Mouse (Mus musculus): ENCODE data around the gene Tmem210.

The Tmem210 gene

DNA sequence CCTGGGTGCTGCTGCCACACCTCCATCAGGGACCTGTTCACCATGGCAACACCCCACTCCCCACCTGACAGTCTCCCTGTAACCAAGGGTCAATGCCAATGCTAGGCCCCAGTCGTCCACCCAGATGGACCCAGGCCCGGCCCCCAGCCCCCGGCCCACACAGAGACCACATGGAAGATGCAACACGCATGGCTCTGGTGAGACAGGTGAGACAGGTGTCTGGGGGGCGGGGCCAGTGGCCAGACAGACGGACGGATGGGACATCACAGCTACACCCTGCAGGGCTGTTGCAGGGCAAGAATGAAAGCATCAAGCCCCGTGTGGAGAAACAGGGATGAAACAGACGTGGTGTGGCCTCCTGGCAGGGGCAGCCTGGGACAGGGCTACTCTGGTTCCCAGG lies 5.8 kb downstream of the Tmem210 start:
- DNase-seq (ENCODE audit: low spot score in 2 of 2) = no peak

DNA sequence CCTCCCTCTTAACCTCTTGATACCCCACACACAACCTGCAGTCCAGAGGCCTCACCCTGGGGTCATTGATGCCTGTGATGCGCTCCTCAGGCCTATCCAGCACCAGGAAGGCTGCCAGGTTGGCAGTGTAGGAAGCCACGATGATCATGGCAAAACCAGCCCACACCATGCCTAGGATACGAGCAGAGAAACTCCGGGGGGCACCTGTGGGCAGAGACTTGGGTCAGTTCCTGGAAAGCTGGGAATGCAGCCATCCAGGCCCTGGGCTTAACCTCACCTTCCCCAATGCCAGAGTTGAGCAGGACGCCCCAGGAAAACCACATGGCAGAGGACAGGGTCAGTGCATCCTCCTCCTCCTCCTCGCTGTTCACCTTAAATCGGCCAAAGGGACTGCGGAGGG lies 9.1 kb downstream of the Tmem210 start:
- no peak for DNase-seq (ENCODE audit: low spot score in 2 of 2)

DNA sequence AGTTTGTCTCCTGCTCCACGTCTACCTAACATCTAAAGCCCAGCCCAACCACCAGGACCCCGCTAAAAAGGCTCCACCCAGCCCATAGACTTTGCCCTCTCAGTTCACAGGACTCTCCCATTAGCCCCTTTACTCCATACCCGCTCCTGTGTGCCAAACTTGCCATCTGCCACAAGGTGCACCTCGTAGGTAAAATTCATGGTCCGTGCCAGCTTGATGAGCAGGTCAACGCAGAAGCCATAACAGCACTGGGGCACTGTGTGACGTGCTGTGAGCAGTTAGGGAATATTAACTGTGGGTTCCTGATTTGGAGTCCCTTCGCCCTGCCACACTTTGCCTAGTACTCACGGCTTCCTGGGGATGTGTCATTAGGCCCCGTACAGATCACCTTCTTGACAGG lies 10.1 kb downstream of the Tmem210 start:
- DNase-seq (ENCODE audit: low spot score in 2 of 2) = no peak

DNA sequence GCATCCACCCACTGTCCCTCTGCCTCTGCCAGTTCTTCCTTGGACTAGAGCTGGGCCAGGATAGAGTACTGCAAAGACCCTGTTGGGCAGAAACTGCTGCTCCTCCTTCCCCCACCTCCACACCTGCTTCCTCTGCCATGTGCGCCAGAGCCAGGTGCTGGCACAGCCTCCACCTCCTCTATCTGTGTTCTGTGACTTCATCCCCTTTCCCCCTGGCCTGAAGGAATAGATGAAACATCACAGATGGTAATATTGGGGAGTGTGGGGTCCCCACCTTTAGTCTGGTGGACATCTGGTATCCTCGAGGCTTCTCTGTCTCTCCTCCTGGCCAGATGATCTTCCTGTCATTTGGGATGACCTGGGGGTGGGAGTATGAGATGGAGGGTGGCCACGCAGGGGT lies 15.5 kb downstream of the Tmem210 start:
- no peak for DNase-seq (ENCODE audit: low spot score in 2 of 2)

DNA sequence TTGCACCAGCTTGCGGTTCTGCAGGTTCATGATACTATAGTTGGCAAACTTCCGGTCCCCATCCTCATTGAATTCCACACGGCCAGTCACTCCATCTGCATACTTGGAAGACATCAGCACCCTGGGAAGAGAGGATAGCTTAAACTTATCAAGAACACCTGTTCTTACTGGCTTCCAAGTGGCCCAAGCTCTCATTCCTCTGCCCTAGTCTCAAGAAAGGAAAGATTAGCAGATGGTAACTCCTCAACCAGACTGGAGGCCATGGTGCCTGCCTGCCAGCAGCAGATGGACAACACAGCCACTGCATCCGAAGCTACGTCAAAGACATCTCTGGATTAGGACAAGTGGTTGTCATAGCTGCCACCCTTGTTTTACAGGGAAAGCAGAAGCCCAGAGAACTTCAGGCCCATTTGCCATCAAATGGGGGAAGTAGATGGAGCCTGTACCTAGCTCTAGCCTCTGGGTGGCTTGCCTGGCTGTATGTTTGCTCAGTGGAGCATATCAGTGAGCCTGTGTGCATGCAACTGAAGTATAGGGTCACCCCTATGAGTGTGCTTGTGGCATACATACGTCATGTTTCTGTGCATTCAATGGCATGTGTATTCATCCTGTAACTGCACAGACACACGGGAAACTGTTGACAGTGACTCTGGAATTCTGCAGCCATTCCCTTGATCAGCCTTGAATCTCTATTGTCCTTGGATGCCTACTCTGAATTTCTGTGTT lies 16.1 kb downstream of the Tmem210 start:
- no peak for DNase-seq (ENCODE audit: low spot score in 2 of 2)

DNA sequence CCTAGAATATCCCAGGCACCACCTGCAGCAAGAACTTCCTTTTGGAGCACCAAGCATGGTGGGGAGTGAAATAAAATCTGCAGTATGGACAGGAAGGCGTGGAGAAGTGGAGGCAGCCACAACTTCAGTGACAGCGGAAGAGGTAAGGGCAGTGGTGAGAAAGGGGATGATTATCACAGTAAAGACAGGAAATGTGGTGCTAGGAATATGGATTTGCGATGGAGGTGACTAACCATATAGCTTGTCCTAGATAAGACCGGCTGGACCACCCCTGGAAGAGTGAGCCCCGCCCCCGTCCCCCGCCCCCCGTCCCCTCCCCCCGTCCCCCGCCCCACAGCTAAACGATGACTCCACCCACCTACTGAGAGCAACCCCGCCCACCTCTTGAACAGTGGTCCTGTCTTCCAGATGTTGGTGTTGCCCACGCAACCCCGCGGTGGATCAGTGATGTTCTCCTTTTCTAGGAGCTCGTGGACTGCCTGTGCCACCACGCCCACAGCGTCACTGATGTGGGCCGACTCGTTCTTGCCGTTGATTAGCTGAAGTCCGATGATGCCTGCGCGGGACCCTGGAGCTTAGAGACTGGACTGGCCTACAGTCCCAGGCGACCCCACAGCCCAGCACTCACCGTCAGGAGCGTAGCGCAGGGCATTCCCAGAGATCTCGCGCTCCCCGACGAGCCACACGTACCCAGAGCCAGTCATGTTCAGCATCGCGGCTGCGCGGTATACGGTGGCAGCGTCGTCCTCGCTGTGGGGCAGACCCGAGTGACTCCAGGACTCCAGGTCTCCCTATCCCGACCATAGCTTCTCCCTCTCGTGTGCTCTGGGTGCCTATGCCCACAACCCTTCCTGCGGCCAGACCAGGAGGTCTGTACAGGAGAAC lies 17.0 kb downstream of the Tmem210 start:
- DNase-seq (ENCODE audit: low spot score in 2 of 2) = no peak

DNA sequence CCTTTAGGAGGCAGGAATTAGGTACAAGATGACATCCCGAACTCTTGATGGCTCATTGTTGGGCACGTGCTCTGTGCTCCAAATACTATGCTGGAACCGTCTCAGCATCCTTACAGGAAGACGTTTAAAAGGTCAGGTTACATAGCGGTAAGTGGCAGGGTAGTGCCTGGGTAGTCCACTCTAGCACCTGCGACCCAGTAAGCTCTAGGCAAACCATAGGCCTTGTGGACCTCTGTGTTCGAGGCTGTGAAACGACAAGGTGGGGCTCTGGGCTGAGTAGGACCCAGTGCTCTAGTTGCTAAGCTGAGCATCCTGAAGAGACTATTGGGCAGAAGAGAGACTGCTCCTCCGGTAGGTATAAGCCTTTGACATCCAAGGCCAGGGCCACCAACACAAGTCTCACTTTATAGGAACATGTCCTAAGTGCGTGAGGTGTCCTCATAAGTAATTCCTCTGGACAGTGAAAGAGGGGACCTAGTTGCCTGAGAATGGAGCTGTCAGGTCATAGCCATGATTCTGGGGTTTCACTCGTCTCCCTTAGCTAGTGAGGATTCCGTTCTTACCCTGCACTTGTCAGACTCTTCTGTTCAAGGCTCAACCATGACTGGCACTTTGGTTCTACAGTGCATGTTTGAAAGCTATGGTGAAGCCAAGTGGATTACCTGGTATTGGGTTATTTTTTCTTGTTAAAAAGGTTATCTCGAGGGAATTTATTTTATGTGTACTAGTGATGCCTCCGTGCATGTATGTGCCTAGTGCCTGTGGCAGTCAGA lies 17.8 kb downstream of the Tmem210 start:
- no peak for DNase-seq (ENCODE audit: low spot score in 2 of 2)

GRCm38 (mm10) chr2:25310180-25310579 lies 22.2 kb downstream of the Tmem210 start:
- no peak for DNase-seq (ENCODE audit: low spot score in 2 of 2)

- DNase-seq (ENCODE audit: low spot score in 2 of 2) = no peak
These were observed 23.0 kb downstream of the Tmem210 start for GRCm38 (mm10) chr2:25310969-25311368.

- no peak for DNase-seq (ENCODE audit: low spot score in 2 of 2)
These were observed 23.5 kb downstream of the Tmem210 start for GRCm38 (mm10) chr2:25311491-25311891.

GRCm38 (mm10) chr2:25318119-25318966 lies 30.4 kb downstream of the Tmem210 start:
- DNase-seq (ENCODE audit: low spot score in 2 of 2) = peak; percentile 66 to 68

GRCm38 (mm10) chr2:25318971-25319773 lies 31.2 kb downstream of the Tmem210 start, which contains the start of gene Grin1:
Grin1 (minus strand) TSS chr2:25319187.
- DNase-seq (ENCODE audit: low spot score in 2 of 2) = peak; percentile 84 to 94

DNA sequence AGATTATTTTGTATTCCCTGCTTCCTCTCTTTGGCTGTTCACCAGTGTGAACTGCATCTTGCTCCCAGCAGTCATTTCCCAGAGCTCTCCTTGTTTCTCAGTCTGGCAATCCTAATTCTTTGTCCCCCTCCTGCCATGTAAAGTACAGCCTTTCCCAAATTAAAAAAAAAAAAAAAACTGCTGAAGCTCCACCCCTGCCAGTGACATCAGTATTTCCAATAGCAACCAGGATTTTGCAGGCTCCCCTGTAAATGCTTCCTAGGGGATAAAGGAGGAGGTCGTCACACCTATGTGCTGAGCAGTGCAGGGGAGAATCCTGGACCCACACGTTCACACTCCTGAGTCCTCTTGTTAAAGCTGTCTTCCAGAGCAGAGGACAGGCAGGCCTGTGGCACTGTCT lies 32.1 kb downstream of the Tmem210 start:
- no peak for DNase-seq (ENCODE audit: low spot score in 2 of 2)

GRCm38 (mm10) chr2:25326036-25326435 lies 38.1 kb downstream of the Tmem210 start:
- DNase-seq (ENCODE audit: low spot score in 2 of 2) = no peak

DNA sequence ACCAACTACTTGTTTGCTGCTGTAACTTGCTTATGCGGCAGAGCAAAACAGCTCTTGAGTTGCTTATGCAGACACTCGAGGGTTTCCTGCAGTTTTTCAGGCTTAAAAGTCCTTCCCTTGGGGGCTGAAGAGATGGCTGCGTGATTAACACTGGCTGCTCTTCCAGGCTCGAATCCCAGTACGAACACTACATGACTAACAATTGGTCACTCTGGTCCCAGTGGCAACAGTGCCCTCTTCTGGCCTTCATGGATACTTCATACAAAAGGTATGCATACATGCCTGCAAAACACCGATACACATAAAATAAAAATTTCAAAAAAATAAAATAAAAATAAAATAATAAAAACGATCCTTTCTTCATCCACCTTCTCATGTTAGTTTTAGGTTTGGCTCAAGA lies 40.5 kb downstream of the Tmem210 start:
- no peak for DNase-seq (ENCODE audit: low spot score in 2 of 2)

DNA sequence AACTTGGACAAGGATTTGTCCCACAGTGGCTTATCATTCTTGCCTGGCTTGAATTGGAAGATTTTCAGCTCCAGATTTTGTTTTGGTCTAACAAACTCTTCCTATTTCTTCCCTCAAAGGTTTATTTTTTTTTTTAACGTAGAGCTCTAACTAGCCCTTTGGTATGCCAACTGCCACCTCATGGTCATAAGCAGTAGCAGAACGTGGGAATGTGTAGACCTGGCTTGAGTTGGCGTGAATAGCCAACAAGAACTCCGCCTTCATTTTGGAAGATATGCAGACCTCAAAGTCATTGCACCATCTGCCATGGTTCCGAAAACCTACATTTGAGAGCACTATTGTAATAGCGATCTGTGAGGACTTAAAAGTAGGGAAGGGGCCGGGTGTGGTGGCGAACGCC lies 43.5 kb downstream of the Tmem210 start:
- no peak for DNase-seq (ENCODE audit: low spot score in 2 of 2)

- DNase-seq (ENCODE audit: low spot score in 2 of 2) = peak; percentile 100
These were observed 44.6 kb downstream of the Tmem210 start, which contains the start of gene Man1b1 for GRCm38 (mm10) chr2:25332286-25333160. Man1b1 (plus strand) TSS chr2:25332338.

DNA sequence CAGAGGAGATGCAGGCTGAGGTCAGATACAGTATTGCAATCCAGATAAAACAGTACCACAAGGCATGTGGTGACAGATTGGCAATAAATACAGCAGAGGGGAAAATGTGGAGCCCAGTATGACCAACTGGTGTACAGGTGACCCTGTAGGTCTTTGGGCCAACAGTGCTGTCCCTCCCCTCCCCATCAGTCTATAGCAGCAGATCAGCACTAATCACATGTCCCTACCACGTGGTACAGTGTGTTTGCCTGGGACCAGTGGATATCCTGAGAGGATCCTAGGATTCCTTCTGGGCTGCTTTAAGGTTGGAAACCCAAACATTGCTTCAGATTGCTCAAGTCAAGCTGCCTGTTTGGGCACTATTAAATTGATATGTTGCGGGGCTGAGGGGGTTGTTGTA lies 45.6 kb downstream of the Tmem210 start:
- no peak for DNase-seq (ENCODE audit: low spot score in 2 of 2)

DNA sequence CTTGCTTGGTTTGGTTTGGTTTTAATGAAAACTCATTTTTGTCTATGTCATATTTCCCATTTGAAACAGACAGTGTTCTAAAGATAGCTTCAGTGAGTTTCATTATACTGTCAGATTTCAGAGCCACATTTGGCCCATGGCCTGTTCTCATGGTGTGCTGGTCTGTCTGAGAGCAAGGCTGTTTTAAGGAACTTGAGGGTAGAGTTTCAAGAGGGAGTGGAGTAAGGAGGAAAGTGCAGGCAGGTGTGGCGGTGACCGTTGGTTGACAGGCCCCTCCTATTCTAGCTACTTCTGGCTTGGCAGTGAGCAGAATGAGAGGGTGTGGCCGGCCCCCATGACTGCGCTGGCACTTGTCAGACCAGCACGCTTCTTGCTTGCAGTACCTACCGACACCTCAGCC lies 50.4 kb downstream of the Tmem210 start:
- DNase-seq (ENCODE audit: low spot score in 2 of 2) = no peak

All from frontal cortex, postnatal 36 days (tissue).